Mouse (Mus musculus) heart, postnatal 0 days (tissue): Measurements from ENCODE around the gene Cyp2d22. TPM values are rescaled to one million over a fixed set of nuclear protein-coding genes. Genes with fewer than 3 reads are reported as not detected.
"Not testable (repeated sequence)": the region's sequence is repeated elsewhere in the genome, so short reads cannot be mapped to it uniquely, and the experiment has no call there.

ENCODE experiments used
- ATAC-seq: fragments of 200-750 bp; cut with Nextera tagmentation; 2 replicates; pipeline ENCODE4 v1.8.0; 2017; ENCODE audit warnings: low read depth, moderate number of reproducible peaks, moderate library complexity; ENCODE audit not compliant: insufficient read depth
- DNase-seq: peaks from one replicate; pipeline ENCODE4 v3.0.0-alpha.2; 2016; ENCODE audit warnings: low spot score
- H3K27ac ChIP-seq: fragments of 300-500 bp; sonication (generic); 2 replicates; pipeline ENCODE4 v1.5.1; 2014; ENCODE audit warnings: low read depth, mild to moderate bottlenecking
- H3K27me3 ChIP-seq: fragments of 300-500 bp; sonication (generic); 2 replicates; pipeline ENCODE4 v1.6.1; 2014; ENCODE audit warnings: low read length, mixed read lengths; ENCODE audit not compliant: control insufficient read depth, insufficient read depth
- H3K36me3 ChIP-seq: fragments of 300-500 bp; sonication (generic); replicated peaks from 2 replicates; pipeline ENCODE4 v1.6.1; 2014; ENCODE audit warnings: low read length, mixed read lengths; ENCODE audit not compliant: control insufficient read depth, insufficient read depth
- H3K4me1 ChIP-seq: fragments of 300-500 bp; sonication (generic); 2 replicates; pipeline ENCODE4 v1.6.1; 2014; ENCODE audit warnings: antibody characterized with exemption; ENCODE audit not compliant: control insufficient read depth, insufficient read depth
- H3K4me2 ChIP-seq: fragments of 300-500 bp; sonication (generic); 2 replicates; pipeline ENCODE4 v1.6.1; 2014; ENCODE audit warnings: low read depth, mild to moderate bottlenecking, low read length, moderate library complexity
- H3K4me3 ChIP-seq: fragments of 300-500 bp; sonication (generic); 2 replicates; pipeline ENCODE4 v1.5.1; 2014; ENCODE audit warnings: low read depth, low read length
- H3K9ac ChIP-seq: fragments of 300-500 bp; sonication (generic); replicated peaks from 2 replicates; pipeline ENCODE4 v1.6.1; 2014; ENCODE audit warnings: low read depth, low read length, mixed read lengths
- H3K9me3 ChIP-seq: fragments of 300-500 bp; sonication (generic); replicated peaks from 2 replicates; pipeline ENCODE4 v1.6.1; 2016; ENCODE audit warnings: low read length; ENCODE audit not compliant: control insufficient read depth
- CTCF ChIP-seq: IDR thresholded peaks from 2 replicates; pipeline ENCODE4 v1.5.1; 2016; ENCODE audit warnings: antibody characterized with exemption, control low read depth, low read depth
- EP300 ChIP-seq: IDR thresholded peaks from 2 replicates; pipeline ENCODE4 v1.6.1; 2016; ENCODE audit warnings: antibody characterized with exemption, low read depth
- WGBS: fragments of 180-500 bp; shearing (Covaris S2); extraction: QIAGEN DNeasy Blood & Tissue Kit; methylation state at CpG from one replicate; pipeline ENCODE4 v1.1.7; 2014; 5-methylcytosine and 5-hydroxymethylcytosine counted together
- polyA plus RNA-seq: library from polyadenylated mRNA; unstranded; fragments of >200 nt; fragmentation: Nextera tagmentation; extraction: Ambion mirVana; gene quantifications from 2 replicates; pipeline ENCODE4 v1.2.1, GENCODE M21; 2015
- total RNA-seq: library from RNA; depleted of rRNA; stranded (reverse); fragments of >200 nt; gene quantifications from 2 replicates; pipeline ENCODE4 v1.2.3, GENCODE M21; 2014; ENCODE audit warnings: low replicate concordance

Cyp2d22 gene
- total and polyA plus RNA-seq, 2 experiments from 2014 or later, result 10.1 to 16.8 TPM

GRCm38 (mm10) chr15:82375855-82376254 is 4.2 kb downstream of the Cyp2d22 start:
- no peak for TF ChIP-seq CTCF
- TF ChIP-seq EP300, result no peak
- Histone ChIP-seq H3K27me3 (no peaks in the 10 kb centered on the region), H3K4me2 (no peak overlapping the region), H3K4me3 (no peak overlapping the region), H3K9me3 (no peaks in the 10 kb centered on the region), H3K27ac (peak overlapping the region; percentile 93), H3K36me3 (peaks cover 10% of the 10 kb centered on the region; the same call in 1 of the 2 replicates), H3K9ac (no peak overlapping the region), H3K4me1 (peaks cover 30% of the 10 kb centered on the region)
- DNase-seq (no peak), ATAC-seq (no peak)
- WGBS, result 93% methylated on average over 9 of the region's 9 CpGs

- Histone ChIP-seq H3K4me3 (no peak overlapping the region), H3K4me1 (peaks cover 21% of the 10 kb centered on the region), H3K36me3 (peaks cover 10% of the 10 kb centered on the region; the same call in 1 of the 2 replicates), H3K27me3 (no peaks in the 10 kb centered on the region), H3K9me3 (no peaks in the 10 kb centered on the region), H3K4me2 (no peak overlapping the region), H3K9ac (no peak overlapping the region), H3K27ac (no peak overlapping the region)
- TF ChIP-seq CTCF, result no peak
- TF ChIP-seq EP300, result no peak
- DNase-seq, result no peak
- ATAC-seq, result no peak
- 85% methylated on average over 5 of the region's 5 CpGs for WGBS
These were observed 5.6 kb downstream of the Cyp2d22 start for GRCm38 (mm10) chr15:82374437-82374836.

- Histone ChIP-seq H3K36me3 (peaks cover 10% of the 10 kb centered on the region; the same call in 1 of the 2 replicates), H3K27ac (no peak overlapping the region), H3K4me1 (peaks cover 15% of the 10 kb centered on the region), H3K9me3 (no peaks in the 10 kb centered on the region), H3K4me3 (no peak overlapping the region), H3K27me3 (no peaks in the 10 kb centered on the region), H3K4me2 (no peak overlapping the region), H3K9ac (no peak overlapping the region)
- TF ChIP-seq CTCF (no peak), EP300 (no peak)
- DNase-seq (no peak), ATAC-seq (no peak)
- 82% methylated on average over 5 of the region's 5 CpGs for WGBS
These were observed 7.1 kb downstream of the Cyp2d22 start for GRCm38 (mm10) chr15:82372991-82373390.

GRCm38 (mm10) chr15:82372446-82372845 is 7.6 kb downstream of the Cyp2d22 start:
- no peak for DNase-seq
- no peak overlapping the region for H3K27ac ChIP-seq

GRCm38 (mm10) chr15:82368851-82369250 is 11.2 kb downstream of the Cyp2d22 start:
- peak; percentile 43; the same call in 1 of the 2 replicates for ATAC-seq
- no peak overlapping the region for H3K9ac ChIP-seq
- peak; percentile 11 for DNase-seq
- no peak overlapping the region for H3K4me3 ChIP-seq
- H3K36me3 ChIP-seq, result no peaks in the 10 kb centered on the region
- no peaks in the 10 kb centered on the region for H3K27me3 ChIP-seq
- no peak overlapping the region for H3K4me2 ChIP-seq
- 70% methylated on average over 1 of the region's 1 CpGs for WGBS
- 0 out of 2 replicates have a peak overlapping the region, but pooled peaks have one; percentile 13 for H3K27ac ChIP-seq
- no peaks in the 10 kb centered on the region; the same call in 1 of the 2 replicates for H3K4me1 ChIP-seq
- no peak for TF ChIP-seq EP300
- no peak for TF ChIP-seq CTCF
- H3K9me3 ChIP-seq, result no peaks in the 10 kb centered on the region

More at GRCm38 (mm10) chr15:82372446-82372845, 7.6 kb downstream of the Cyp2d22 start:
- Histone ChIP-seq H3K36me3 (peaks cover 10% of the 10 kb centered on the region; the same call in 1 of the 2 replicates), H3K4me3 (no peak overlapping the region), H3K4me2 (no peak overlapping the region), H3K9ac (no peak overlapping the region), H3K27me3 (no peaks in the 10 kb centered on the region), H3K4me1 (peaks cover 11% of the 10 kb centered on the region), H3K9me3 (no peaks in the 10 kb centered on the region)
- WGBS, result 78% methylated on average over 6 of the region's 6 CpGs
- TF ChIP-seq EP300 (no peak), CTCF (no peak)
- no peak for ATAC-seq

- DNase-seq (no peak), ATAC-seq (peak; percentile 7; the same call in 1 of the 2 replicates)
- no peak overlapping the region for H3K4me2 ChIP-seq
- no peak overlapping the region for H3K27ac ChIP-seq
- no peaks in the 10 kb centered on the region for H3K36me3 ChIP-seq
- 85% methylated on average over 4 of the region's 4 CpGs for WGBS
- H3K4me3 ChIP-seq, result no peak overlapping the region
- H3K9ac ChIP-seq, result no peak overlapping the region
- TF ChIP-seq CTCF (no peak), EP300 (no peak)
- H3K4me1 ChIP-seq, result no peaks in the 10 kb centered on the region; the same call in 1 of the 2 replicates
- H3K27me3 ChIP-seq, result no peaks in the 10 kb centered on the region
- no peaks in the 10 kb centered on the region for H3K9me3 ChIP-seq
These were observed 11.9 kb downstream of the Cyp2d22 start for GRCm38 (mm10) chr15:82368146-82368545.

- not testable (repeated sequence) for H3K9me3 ChIP-seq, H3K4me1 ChIP-seq, DNase-seq, ATAC-seq, H3K36me3 ChIP-seq, H3K9ac ChIP-seq, H3K27me3 ChIP-seq
- peak overlapping the region; percentile 36 for H3K4me2 ChIP-seq
- H3K27ac ChIP-seq, result peak overlapping the region; percentile 74
- H3K4me3 ChIP-seq, result peak overlapping the region; percentile 22; the same call in 1 of the 2 replicates
- 7% methylated on average over 6 of the region's 9 CpGs for WGBS
These were observed 15.5 kb downstream of the Cyp2d22 start for GRCm38 (mm10) chr15:82364561-82364960.

- not testable (repeated sequence) for DNase-seq, H3K9ac ChIP-seq, H3K9me3 ChIP-seq, H3K27me3 ChIP-seq, H3K4me2 ChIP-seq, H3K27ac ChIP-seq, H3K4me3 ChIP-seq, H3K36me3 ChIP-seq, ATAC-seq, H3K4me1 ChIP-seq
- 45% methylated on average over 7 of the region's 12 CpGs for WGBS
These were observed 16.3 kb downstream of the Cyp2d22 start for GRCm38 (mm10) chr15:82363801-82364200.
